Mouse (Mus musculus): ENCODE measurements at regions not wholly inside any gene's neighbourhood (a gene's known extent, or its start where the extent isn't known, plus 50 kb on each side); places are given as distances from the start of the nearest gene placed in this dataset.

DNA sequence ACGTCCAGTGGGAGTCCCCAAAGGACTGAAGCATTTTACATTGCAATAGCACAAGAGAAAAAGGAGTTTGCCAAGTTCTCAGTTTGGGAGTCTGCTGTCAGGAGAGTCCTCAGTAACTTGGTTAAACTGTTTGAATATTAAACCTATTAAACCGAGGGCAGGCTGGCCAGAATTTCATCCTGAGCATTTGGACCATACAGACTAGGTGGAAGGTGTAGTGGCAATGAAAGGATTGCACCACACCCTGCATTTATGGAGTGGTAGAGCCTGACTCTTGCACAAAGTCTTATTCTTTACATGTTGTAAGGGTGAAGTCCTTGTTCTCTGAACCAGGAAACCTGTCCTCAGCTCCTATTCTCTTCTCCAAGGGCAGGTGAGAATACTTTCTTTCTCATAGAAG is 58.6 kb upstream of the Map4k3 start:
- Histone ChIP-seq H3K4me1 (peaks cover 48% of the 10 kb centered on the region), H3K36me3 (no peaks in the 10 kb centered on the region), H3K27ac (peak overlapping the region; percentile 91), H3K4me3 (no peak overlapping the region), H3K4me2 (no peak overlapping the region), H3K27me3 (no peaks in the 10 kb centered on the region), H3K9me3 (no peaks in the 10 kb centered on the region), H3K9ac (no peak overlapping the region)
- 11% methylated on average over 2 of the region's 2 CpGs for WGBS
- peak; percentile 20; the same call in 1 of the 2 replicates for ATAC-seq (ENCODE audit: borderline replicate concordance, extremely low read depth, low FRiP score, low TSS enrichment)

DNA sequence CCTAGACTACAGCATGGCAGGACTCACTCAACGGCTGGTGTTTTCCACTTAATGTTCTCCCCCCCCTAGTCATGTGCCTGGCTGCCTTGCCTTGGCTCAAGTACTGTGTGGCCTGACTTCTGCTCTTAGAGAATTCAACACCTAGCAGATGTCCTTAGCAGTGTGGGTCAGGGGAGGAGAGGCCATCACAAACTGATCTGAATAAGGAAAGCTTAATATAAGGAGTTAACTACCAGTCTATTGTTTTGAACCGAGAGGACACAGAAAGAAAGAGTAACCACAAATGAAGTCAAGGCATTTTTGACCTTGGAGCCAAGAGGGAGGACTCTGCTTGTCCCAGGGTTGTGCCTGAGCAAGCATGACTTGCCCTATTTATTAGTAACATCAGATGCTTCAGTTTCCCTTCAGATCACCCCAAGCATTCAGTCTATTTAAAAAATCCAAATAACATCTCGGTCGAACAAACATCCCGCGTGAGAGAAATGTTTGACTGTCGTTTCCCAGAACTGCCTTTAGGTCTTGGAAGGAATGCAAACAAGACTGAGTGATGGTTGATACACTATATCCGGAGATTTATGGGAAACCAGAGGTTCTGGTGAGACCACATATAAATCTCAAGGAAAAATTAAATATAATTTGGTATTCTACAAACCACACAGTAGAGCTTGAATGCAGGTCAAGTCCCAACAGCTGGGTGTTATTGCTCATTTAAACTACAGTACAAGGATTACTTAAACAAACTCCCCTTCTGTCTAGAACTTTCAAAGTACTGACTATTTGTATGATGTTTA is 58.0 kb upstream of the Map4k3 start:
- Histone ChIP-seq H3K9ac (no peak overlapping the region), H3K27ac (peak overlapping the region; percentile 91), H3K4me3 (no peak overlapping the region), H3K36me3 (no peaks in the 10 kb centered on the region), H3K27me3 (no peaks in the 10 kb centered on the region), H3K9me3 (no peaks in the 10 kb centered on the region), H3K4me1 (peaks cover 48% of the 10 kb centered on the region), H3K4me2 (no peak overlapping the region)
- WGBS, result 19% methylated on average over 8 of the region's 8 CpGs
- peak; percentile 84 for ATAC-seq (ENCODE audit: borderline replicate concordance, extremely low read depth, low FRiP score, low TSS enrichment)

DNA sequence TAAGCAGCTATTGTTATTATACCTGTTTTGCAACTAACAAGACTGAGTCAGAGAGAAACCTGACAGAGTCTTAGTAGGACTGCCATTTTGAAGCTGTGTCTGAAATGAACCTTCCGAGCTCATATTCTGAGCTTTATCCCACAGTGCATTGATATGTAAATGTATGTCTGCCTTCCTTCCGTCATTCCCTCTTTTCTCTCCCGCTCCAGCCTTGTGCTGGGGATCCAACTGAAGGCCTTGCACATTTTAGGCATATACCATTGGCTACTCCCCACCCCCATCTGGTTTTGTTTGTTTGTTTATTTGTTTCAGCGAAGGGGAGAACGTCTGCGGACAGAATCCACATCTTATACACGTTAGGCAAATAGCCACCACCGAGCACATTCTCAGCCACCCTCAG is 57.2 kb upstream of the Map4k3 start:
- no peaks in the 10 kb centered on the region for H3K9me3 ChIP-seq
- no peak overlapping the region for H3K4me2 ChIP-seq
- H3K36me3 ChIP-seq, result no peaks in the 10 kb centered on the region
- H3K27me3 ChIP-seq, result no peaks in the 10 kb centered on the region
- peak overlapping the region; percentile 91 for H3K27ac ChIP-seq
- no peak for ATAC-seq (ENCODE audit: borderline replicate concordance, extremely low read depth, low FRiP score, low TSS enrichment)
- peaks cover 48% of the 10 kb centered on the region for H3K4me1 ChIP-seq
- WGBS, result 61% methylated on average over 8 of the region's 8 CpGs
- no peak overlapping the region for H3K4me3 ChIP-seq
- H3K9ac ChIP-seq, result no peak overlapping the region

DNA sequence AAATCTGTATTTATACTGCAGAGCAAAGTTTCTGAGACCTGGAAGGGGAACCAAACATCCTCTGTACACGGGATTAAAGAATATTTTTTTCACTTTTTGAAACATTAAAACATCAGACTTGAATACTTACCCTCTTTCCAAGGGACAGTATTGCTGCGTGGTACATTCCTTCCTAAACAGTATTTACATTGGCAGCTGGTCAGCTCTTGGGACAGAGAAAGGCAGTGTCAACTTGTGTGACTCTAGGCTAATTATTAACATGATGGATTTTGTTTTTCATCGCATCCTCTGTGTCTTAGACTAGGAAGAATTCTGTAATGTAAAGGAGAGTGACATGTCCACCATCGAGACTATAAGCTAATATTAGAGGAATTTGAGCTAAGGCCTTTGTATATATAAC is 56.8 kb upstream of the Map4k3 start:
- Histone ChIP-seq H3K4me3 (no peak overlapping the region), H3K4me1 (peaks cover 52% of the 10 kb centered on the region), H3K27ac (peak overlapping the region; percentile 91), H3K4me2 (no peak overlapping the region), H3K27me3 (no peaks in the 10 kb centered on the region), H3K36me3 (no peaks in the 10 kb centered on the region), H3K9ac (no peak overlapping the region), H3K9me3 (no peaks in the 10 kb centered on the region)
- ATAC-seq (ENCODE audit: borderline replicate concordance, extremely low read depth, low FRiP score, low TSS enrichment), result peak; percentile 17; the same call in 1 of the 2 replicates
- WGBS, result 10% methylated on average over 4 of the region's 4 CpGs

DNA sequence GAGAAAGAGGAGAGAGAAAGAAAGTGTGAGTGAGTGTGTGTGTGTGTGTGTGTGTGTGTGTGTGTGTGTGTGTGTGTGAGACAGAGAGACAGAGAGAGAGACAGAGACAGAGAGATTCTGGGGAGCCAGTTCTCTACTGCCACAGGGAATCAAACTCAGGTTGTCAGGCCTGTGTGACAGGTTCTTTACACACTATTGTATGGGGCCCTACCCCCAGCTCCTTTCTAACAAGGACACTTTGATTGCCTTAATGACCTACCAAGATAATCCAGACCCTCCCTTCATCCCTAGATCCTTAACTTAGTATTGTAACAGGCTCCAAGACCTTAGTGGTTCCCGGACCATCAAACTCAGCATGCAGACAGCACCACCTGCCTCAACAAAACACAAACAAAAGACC is 53.9 kb upstream of the Map4k3 start:
- no peaks in the 10 kb centered on the region for H3K36me3 ChIP-seq
- no peaks in the 10 kb centered on the region for H3K9me3 ChIP-seq
- 0 out of 2 replicates have a peak overlapping the region, but pooled peaks have one; percentile 5 for H3K27ac ChIP-seq
- no peak overlapping the region for H3K4me3 ChIP-seq
- no peak overlapping the region for H3K9ac ChIP-seq
- ATAC-seq (ENCODE audit: borderline replicate concordance, extremely low read depth, low FRiP score, low TSS enrichment), result no peak
- 33% methylated on average over 1 of the region's 1 CpGs for WGBS
- peaks cover 50% of the 10 kb centered on the region for H3K4me1 ChIP-seq
- H3K27me3 ChIP-seq, result no peaks in the 10 kb centered on the region
- no peak overlapping the region for H3K4me2 ChIP-seq

DNA sequence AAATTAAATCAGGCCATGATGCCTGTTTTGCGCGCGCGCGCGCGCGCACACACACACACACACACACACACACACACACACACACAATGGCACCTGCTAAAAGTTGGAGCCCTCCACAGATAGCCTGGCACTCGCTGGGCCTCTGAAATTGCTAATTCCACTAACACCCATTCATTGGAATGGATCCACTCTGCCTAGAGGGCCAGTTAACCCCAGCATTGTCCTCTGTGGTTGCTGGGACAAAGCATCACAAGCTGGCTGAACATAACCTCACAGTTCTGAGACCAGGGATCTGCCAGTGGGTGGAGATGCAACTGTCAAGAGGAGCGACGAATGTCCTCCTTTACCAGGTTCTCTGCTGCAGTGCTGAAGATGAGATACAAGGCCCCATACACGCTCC is 53.3 kb upstream of the Map4k3 start:
- peaks cover 44% of the 10 kb centered on the region for H3K4me1 ChIP-seq
- no peaks in the 10 kb centered on the region for H3K27me3 ChIP-seq
- WGBS, result 92% methylated on average over 12 of the region's 12 CpGs
- H3K9ac ChIP-seq, result no peak overlapping the region
- no peak overlapping the region for H3K27ac ChIP-seq
- H3K9me3 ChIP-seq, result no peaks in the 10 kb centered on the region
- no peak for ATAC-seq (ENCODE audit: borderline replicate concordance, extremely low read depth, low FRiP score, low TSS enrichment)
- no peak overlapping the region for H3K4me2 ChIP-seq
- H3K36me3 ChIP-seq, result no peaks in the 10 kb centered on the region
- no peak overlapping the region for H3K4me3 ChIP-seq

DNA sequence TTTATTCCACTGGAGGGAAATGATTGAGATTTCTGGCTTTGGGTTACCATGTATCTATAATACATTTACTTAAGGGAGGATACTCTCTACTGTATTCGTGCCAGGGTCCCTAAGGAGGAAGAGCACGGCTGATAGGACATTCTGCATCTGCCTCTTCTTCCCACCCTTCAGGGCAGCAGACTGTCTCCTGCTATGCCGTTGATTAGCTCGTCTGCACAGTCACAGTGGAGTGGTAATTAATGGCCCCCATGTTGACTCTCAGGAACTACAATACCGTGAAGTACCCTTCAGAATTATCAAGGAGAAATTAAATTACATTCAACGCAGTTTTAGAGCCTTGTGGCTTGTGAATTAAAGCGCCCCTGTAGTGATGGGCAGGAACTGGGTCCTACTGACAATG is 52.0 kb upstream of the Map4k3 start:
- Histone ChIP-seq H3K27ac (peak overlapping the region; percentile 70), H3K9me3 (no peaks in the 10 kb centered on the region), H3K4me2 (no peak overlapping the region), H3K9ac (no peak overlapping the region), H3K4me3 (no peak overlapping the region), H3K36me3 (no peaks in the 10 kb centered on the region), H3K27me3 (no peaks in the 10 kb centered on the region), H3K4me1 (peaks cover 32% of the 10 kb centered on the region)
- no peak for ATAC-seq (ENCODE audit: borderline replicate concordance, extremely low read depth, low FRiP score, low TSS enrichment)
- 47% methylated on average over 7 of the region's 7 CpGs for WGBS

DNA sequence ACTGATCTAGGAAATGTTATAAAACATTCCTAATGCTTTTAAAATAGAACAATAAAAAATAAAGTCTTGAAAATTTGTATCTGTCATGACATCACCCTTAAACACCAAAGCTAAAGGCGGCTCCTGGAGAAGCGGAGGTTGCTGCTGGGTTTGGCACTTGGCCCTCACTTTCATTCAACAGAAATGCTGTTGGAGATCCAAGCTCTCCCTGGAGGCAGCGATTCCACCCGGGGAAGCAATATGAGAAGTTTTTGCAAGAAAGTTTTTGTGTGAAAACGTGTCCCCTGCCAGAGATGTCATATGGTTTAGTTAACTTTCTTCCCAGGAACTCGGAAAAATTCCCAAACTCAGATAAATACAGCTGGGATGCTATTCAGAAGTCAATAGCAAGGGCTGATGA is 51.5 kb upstream of the Map4k3 start:
- no peak overlapping the region for H3K4me2 ChIP-seq
- no peak overlapping the region for H3K9ac ChIP-seq
- ATAC-seq (ENCODE audit: borderline replicate concordance, extremely low read depth, low FRiP score, low TSS enrichment), result peak; percentile 33; the same call in 1 of the 2 replicates
- peaks cover 29% of the 10 kb centered on the region for H3K4me1 ChIP-seq
- H3K9me3 ChIP-seq, result no peaks in the 10 kb centered on the region
- whole genome bisulfite sequencing, result 42% methylated on average over 6 of the region's 6 CpGs
- no peaks in the 10 kb centered on the region for H3K27me3 ChIP-seq
- H3K4me3 ChIP-seq, result no peak overlapping the region
- peak overlapping the region; percentile 70 for H3K27ac ChIP-seq
- H3K36me3 ChIP-seq, result no peaks in the 10 kb centered on the region

All from lung, embryonic 15.5 days (tissue).